Mouse (Mus musculus) heart, embryonic 14.5 days (tissue): ENCODE results near the gene Gm10471. TPM values are rescaled to one million over a fixed set of nuclear protein-coding genes. Genes with fewer than 3 reads are reported as not detected.
"Not testable (repeated sequence)": the region's sequence is repeated elsewhere in the genome, so short reads cannot be mapped to it uniquely, and the experiment has no call there.

Experiments
- ATAC-seq: fragments of 200-750 bp; cut with Nextera tagmentation; 2 replicates; pipeline ENCODE4 v1.8.0; 2017; ENCODE audit warnings: low read depth, moderate TSS enrichment; ENCODE audit not compliant: insufficient number of reproducible peaks, insufficient read depth, low FRiP score
- H3K27ac ChIP-seq, 2 experiments: fragments of 200-500 bp in 1 of 2; fragments of 300-500 bp in 1 of 2; sonication (generic) in 1 of 2; replicated peaks in 1 of 2; 2 replicates each; pipeline ENCODE4 v1.5.1; 2012 to 2014; ENCODE audit warnings: low read depth in 2 of 2, low read length in 2 of 2, control low read depth in 1 of 2, mild to moderate bottlenecking in 1 of 2, mixed read lengths in 1 of 2; ENCODE audit not compliant: control insufficient read depth in 1 of 2, insufficient read depth in 1 of 2
- H3K27me3 ChIP-seq: fragments of 300-500 bp; sonication (generic); 2 replicates; pipeline ENCODE4 v1.6.1; 2014; ENCODE audit warnings: mild to moderate bottlenecking, low read length, control low read depth; ENCODE audit not compliant: control insufficient read depth, insufficient read depth
- H3K36me3 ChIP-seq: fragments of 300-500 bp; sonication (generic); 2 replicates; pipeline ENCODE4 v1.6.1; 2014; ENCODE audit warnings: mild to moderate bottlenecking, control low read depth, low read length, mixed read lengths; ENCODE audit not compliant: control insufficient read depth, insufficient read depth
- H3K4me1 ChIP-seq, 2 experiments: fragments of 200-500 bp in 1 of 2; fragments of 300-500 bp in 1 of 2; sonication (generic) in 1 of 2; 2 replicates each; pipeline ENCODE4 v1.6.1; 2012 to 2014; ENCODE audit warnings: low read length in 2 of 2, control low read depth in 1 of 2, mixed read lengths in 1 of 2; ENCODE audit not compliant: control insufficient read depth in 2 of 2, insufficient read depth in 2 of 2
- H3K4me2 ChIP-seq: fragments of 300-500 bp; sonication (generic); 2 replicates; pipeline ENCODE4 v1.6.1; 2014; ENCODE audit warnings: mild to moderate bottlenecking, low read length
- H3K4me3 ChIP-seq, 2 experiments: fragments of 200-500 bp in 1 of 2; fragments of 300-500 bp in 1 of 2; sonication (generic) in 1 of 2; 2 replicates each; pipeline ENCODE4 v1.5.1; 2012 to 2014; ENCODE audit warnings: low read length in 2 of 2, mild to moderate bottlenecking in 2 of 2, control low read depth in 1 of 2, low read depth in 1 of 2, moderate library complexity in 1 of 2; ENCODE audit not compliant: control insufficient read depth in 1 of 2, insufficient read depth in 1 of 2
- H3K9ac ChIP-seq: fragments of 300-500 bp; sonication (generic); 2 replicates; pipeline ENCODE4 v1.6.1; 2014; ENCODE audit warnings: mild to moderate bottlenecking, low read length
- H3K9me3 ChIP-seq: fragments of 300-500 bp; sonication (generic); 2 replicates; pipeline ENCODE4 v1.6.1; 2016; ENCODE audit warnings: low read length, control low read depth; ENCODE audit not compliant: control insufficient read depth
- WGBS: fragments of 180-500 bp; shearing (Covaris S2); extraction: QIAGEN DNeasy Blood & Tissue Kit; methylation state at CpG from one replicate; pipeline ENCODE4 v1.1.7; 2014; 5-methylcytosine and 5-hydroxymethylcytosine counted together
- polyA plus RNA-seq: library from polyadenylated mRNA; unstranded; fragments of >200 nt; fragmentation: Nextera tagmentation; extraction: Ambion mirVana; gene quantifications from 2 replicates; pipeline ENCODE4 v1.2.1, GENCODE M21; 2014

The Gm10471 gene
- 0.08 TPM in 1 of 2 replicates, not detected in the other for polyA plus RNA-seq

DNA sequence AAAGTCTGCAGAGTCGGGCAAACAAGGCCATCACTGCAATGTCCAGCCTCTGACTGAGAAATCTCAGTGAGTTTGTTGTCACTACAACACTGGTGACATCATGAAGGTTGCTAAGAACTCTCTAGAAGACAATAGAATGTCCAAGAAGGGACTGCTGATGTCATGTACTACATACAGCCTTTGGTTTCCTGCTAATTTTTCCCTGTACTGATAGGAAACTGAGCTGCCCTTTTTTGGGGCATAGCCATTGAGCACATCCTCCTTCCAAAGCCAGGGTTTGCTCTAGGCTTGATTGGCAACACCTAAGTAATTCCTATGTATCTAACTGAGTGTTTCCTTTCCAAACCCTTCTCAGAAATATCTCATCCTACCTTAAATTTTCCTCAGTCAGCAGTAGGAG, at the start of gene Gm10471:
Gm10471 (minus strand) TSS at position 101 of the 400 bp plus-strand sequence.
- not testable (repeated sequence) for ATAC-seq, H3K36me3 ChIP-seq, H3K9me3 ChIP-seq, H3K27ac ChIP-seq, H3K4me2 ChIP-seq, H3K9ac ChIP-seq, H3K4me1 ChIP-seq, H3K4me3 ChIP-seq, H3K27me3 ChIP-seq
- 67% methylated on average over 1 of the region's 1 CpGs for WGBS

GRCm38 (mm10) chr5:26121321-26121720, 32.2 kb upstream of the Gm10471 start, which contains the start of gene Gm10220:
Gm10220 (minus strand) TSS chr5:26121421.
- H3K9ac ChIP-seq, H3K4me3 ChIP-seq, H3K27me3 ChIP-seq, H3K36me3 ChIP-seq, H3K9me3 ChIP-seq, H3K27ac ChIP-seq, H3K4me2 ChIP-seq, H3K4me1 ChIP-seq, ATAC-seq: not testable (repeated sequence)
- WGBS = no CpG with 5 or more reads among the region's 3 CpGs

DNA sequence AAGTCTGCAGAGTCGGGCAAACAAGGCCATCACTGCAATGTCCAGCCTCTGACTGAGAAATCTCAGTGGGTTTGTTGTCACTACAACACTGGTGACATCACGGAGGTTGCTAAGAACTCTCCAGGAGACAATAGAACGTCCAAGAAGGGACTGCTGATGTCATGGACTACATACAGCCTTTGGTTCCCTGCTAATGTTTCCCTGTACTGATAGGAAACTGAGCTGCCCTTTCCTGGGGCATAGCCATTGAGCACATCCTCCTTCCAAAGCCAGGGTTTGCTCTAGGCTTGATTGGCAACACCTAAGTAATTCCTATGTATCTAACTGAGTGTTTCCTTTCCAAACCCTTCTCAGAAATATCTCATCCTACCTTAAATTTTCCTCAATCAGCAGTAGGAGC, 16.2 kb upstream of the Gm10471 start, which contains the start of gene 5031410I06Rik:
5031410I06Rik (minus strand) TSS at position 101 of the 400 bp plus-strand sequence.
- H3K4me2 ChIP-seq, H3K9me3 ChIP-seq, H3K9ac ChIP-seq, ATAC-seq, H3K4me1 ChIP-seq, H3K27ac ChIP-seq, H3K4me3 ChIP-seq, H3K27me3 ChIP-seq, H3K36me3 ChIP-seq: not testable (repeated sequence)
- no CpG with 5 or more reads among the region's 3 CpGs for WGBS

DNA sequence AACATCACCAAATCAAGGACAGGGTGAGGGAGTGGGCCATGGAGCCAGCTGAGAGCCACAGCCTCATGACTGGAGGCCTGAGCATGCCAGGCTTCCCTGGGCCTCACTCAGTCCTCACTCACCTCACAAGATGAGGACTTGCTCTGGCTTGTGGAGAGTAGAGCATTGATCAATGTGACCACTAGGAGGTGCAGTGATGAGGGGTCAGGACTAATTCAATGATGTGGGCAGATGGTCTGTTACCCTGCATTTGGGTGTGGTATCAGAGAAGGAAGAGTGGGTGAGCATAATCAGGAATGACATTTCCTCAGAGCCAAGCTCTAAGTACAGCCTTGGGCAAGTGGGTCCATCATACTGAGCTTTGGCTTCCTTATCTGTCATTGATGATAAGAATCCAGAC, 10.1 kb downstream of the Gm10471 start:
- H3K4me3 ChIP-seq, H3K4me2 ChIP-seq, H3K9me3 ChIP-seq, H3K4me1 ChIP-seq, H3K36me3 ChIP-seq, ATAC-seq, H3K27ac ChIP-seq, H3K9ac ChIP-seq, H3K27me3 ChIP-seq: not testable (repeated sequence)

- Histone ChIP-seq H3K27ac (no peak overlapping the region), H3K4me3 (no peak overlapping the region), H3K36me3 (no peaks in the 10 kb centered on the region), H3K9me3 (no peaks in the 10 kb centered on the region), H3K27me3 (no peaks in the 10 kb centered on the region), H3K4me2 (no peak overlapping the region), H3K9ac (no peak overlapping the region), H3K4me1 (no peaks in the 10 kb centered on the region)
- no peak for ATAC-seq
- WGBS = 83% methylated on average over 24 of the region's 24 CpGs
Observed at GRCm38 (mm10) chr5:26070716-26071115, 18.4 kb downstream of the Gm10471 start.

DNA sequence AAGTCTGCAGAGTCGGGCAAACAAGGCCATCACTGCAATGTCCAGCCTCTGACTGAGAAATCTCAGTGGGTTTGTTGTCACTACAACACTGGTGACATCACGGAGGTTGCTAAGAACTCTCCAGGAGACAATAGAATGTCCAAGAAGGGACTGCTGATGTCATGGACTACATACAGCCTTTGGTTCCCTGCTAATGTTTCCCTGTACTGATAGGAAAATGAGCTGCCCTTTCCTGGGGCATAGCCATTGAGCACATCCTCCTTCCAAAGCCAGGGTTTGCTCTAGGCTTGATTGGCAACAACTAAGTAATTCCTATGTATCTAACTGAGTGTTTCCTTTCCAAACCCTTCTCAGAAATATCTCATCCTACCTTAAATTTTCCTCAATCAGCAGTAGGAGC, 30.6 kb downstream of the Gm10471 start, which contains the start of gene Gm7347:
Gm7347 (minus strand) TSS at position 101 of the 400 bp plus-strand sequence.
- not testable (repeated sequence) for H3K36me3 ChIP-seq, H3K9me3 ChIP-seq, H3K4me1 ChIP-seq, ATAC-seq, H3K9ac ChIP-seq, H3K27me3 ChIP-seq, H3K27ac ChIP-seq, H3K4me2 ChIP-seq, H3K4me3 ChIP-seq
- WGBS = no CpG with 5 or more reads among the region's 2 CpGs

- 57% methylated on average over 2 of the region's 2 CpGs for WGBS
- not testable (repeated sequence) for H3K27me3 ChIP-seq, H3K27ac ChIP-seq, ATAC-seq, H3K9ac ChIP-seq, H3K9me3 ChIP-seq, H3K4me1 ChIP-seq, H3K4me3 ChIP-seq, H3K4me2 ChIP-seq, H3K36me3 ChIP-seq
Observed at GRCm38 (mm10) chr5:26039458-26039857, 49.6 kb downstream of the Gm10471 start, which contains the start of gene Speer4a. Speer4a (minus strand) TSS chr5:26039558.
